Mouse (Mus musculus): Measurements from ENCODE around the gene Olfr1097. TPM values are rescaled to one million over a fixed set of nuclear protein-coding genes. Genes with fewer than 3 reads are reported as not detected.

Olfr1097 gene
- not detected in 3 replicates for total RNA-seq (2017)

GRCm38 (mm10) chr2:86892116-86892515 lies at the start of gene Olfr1097:
TSS of gene Olfr1097 (minus strand) at chr2:86892216.
- no peak for ATAC-seq (replicated peaks; ENCODE audit: insufficient number of reproducible peaks, low FRiP score, low TSS enrichment, poor library complexity, severe bottlenecking)

- ATAC-seq (replicated peaks; ENCODE audit: insufficient number of reproducible peaks, low FRiP score, low TSS enrichment, poor library complexity, severe bottlenecking), result no peak
Observed at GRCm38 (mm10) chr2:86926557-86926956, 34.5 kb upstream of the Olfr1097 start.

- no peak for ATAC-seq (replicated peaks; ENCODE audit: insufficient number of reproducible peaks, low FRiP score, low TSS enrichment, poor library complexity, severe bottlenecking)
Observed at GRCm38 (mm10) chr2:86924445-86924844, 32.4 kb upstream of the Olfr1097 start, which contains the start of gene Olfr1098. TSS of gene Olfr1098 (minus strand) at chr2:86924545.

DNA sequence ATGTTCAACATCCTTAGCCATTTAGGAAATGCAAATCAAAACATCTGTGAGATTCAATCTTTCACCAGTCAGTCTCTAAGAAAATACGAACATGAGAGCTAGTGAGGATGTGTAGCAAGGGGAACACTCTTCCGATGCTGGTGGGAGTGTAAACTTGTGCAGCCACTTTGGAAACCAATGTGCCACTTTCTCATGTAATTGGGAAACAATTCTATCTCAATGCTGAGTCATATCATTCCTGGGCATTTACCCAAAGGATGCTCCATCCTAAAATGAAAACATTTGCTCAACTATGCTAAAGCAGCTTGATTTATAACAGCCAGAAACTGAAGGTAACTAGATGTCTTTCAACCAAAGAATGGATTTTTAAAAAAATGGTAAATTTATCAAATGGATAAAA lies 13.6 kb upstream of the Olfr1097 start:
- ATAC-seq (replicated peaks; ENCODE audit: insufficient number of reproducible peaks, low FRiP score, low TSS enrichment, poor library complexity, severe bottlenecking), result no peak

- no peak for ATAC-seq (replicated peaks; ENCODE audit: insufficient number of reproducible peaks, low FRiP score, low TSS enrichment, poor library complexity, severe bottlenecking)
Observed at GRCm38 (mm10) chr2:86874702-86875101, 17.3 kb downstream of the Olfr1097 start, which contains the start of gene Gm13723. TSS of gene Gm13723 (minus strand) at chr2:86874802.

GRCm38 (mm10) chr2:86851596-86851995 lies 40.4 kb downstream of the Olfr1097 start, which contains the start of gene Olfr1095:
TSS of gene Olfr1095 (minus strand) at chr2:86851696.
- no peak for ATAC-seq (replicated peaks; ENCODE audit: insufficient number of reproducible peaks, low FRiP score, low TSS enrichment, poor library complexity, severe bottlenecking)

Other genes starting within 250 kb of the Olfr1097 start
- gene Olfr1085, start 230.2 kb downstream of the Olfr1097 start, total RNA-seq (2017), result not detected in 3 replicates
- gene Olfr1086, start 212.1 kb downstream of the Olfr1097 start, total RNA-seq (2017), result not detected in 3 replicates
- not detected in 3 replicates for gene Olfr1087, start 193.8 kb downstream of the Olfr1097 start, total RNA-seq (2017)
- gene Olfr1089, start 158.5 kb downstream of the Olfr1097 start, total RNA-seq (2017), result not detected in 3 replicates
- gene Olfr1090, start 133.2 kb downstream of the Olfr1097 start, total RNA-seq (2017), result not detected in 3 replicates
- gene Olfr1093, start 109.7 kb downstream of the Olfr1097 start, total RNA-seq (2017), result not detected in 3 replicates
- not detected in 3 replicates for gene Olfr141, start 82.2 kb downstream of the Olfr1097 start, total RNA-seq (2017)
- not detected in 3 replicates for gene Olfr1094, start 67.6 kb downstream of the Olfr1097 start, total RNA-seq (2017)
- gene Olfr1095, start 40.5 kb downstream of the Olfr1097 start, total RNA-seq (2017), result not detected in 3 replicates
- gene Gm13723, start 17.4 kb downstream of the Olfr1097 start, total RNA-seq (2017), result not detected in 3 replicates
- not detected in 3 replicates for gene Olfr1098, start 32.3 kb upstream of the Olfr1097 start, total RNA-seq (2017)
- not detected in 3 replicates for gene Olfr1099, start 68.5 kb upstream of the Olfr1097 start, total RNA-seq (2017)
- not detected in 3 replicates for gene Olfr1100, start 87.7 kb upstream of the Olfr1097 start, total RNA-seq (2017)
- gene Olfr1101, start 99.0 kb upstream of the Olfr1097 start, total RNA-seq (2017), result not detected in 3 replicates
- gene Olfr1102, start 106.2 kb upstream of the Olfr1097 start, total RNA-seq (2017), result not detected in 3 replicates
- not detected in 3 replicates for gene Olfr1104, start 134.9 kb upstream of the Olfr1097 start, total RNA-seq (2017)
- gene Olfr1105, start 144.3 kb upstream of the Olfr1097 start, total RNA-seq (2017), result not detected in 3 replicates
- gene Olfr1106, start 160.1 kb upstream of the Olfr1097 start, total RNA-seq (2017), result not detected in 3 replicates
- not detected in 3 replicates for gene Olfr1107, start 183.6 kb upstream of the Olfr1097 start, total RNA-seq (2017)
- not detected in 3 replicates for gene Olfr1109, start 203.8 kb upstream of the Olfr1097 start, total RNA-seq (2017)
- gene Olfr259, start 222.4 kb upstream of the Olfr1097 start, total RNA-seq (2017), result not detected in 3 replicates
- gene Olfr1110, start 248.1 kb upstream of the Olfr1097 start, total RNA-seq (2017), result not detected in 3 replicates

All from monocyte, adult 5-6 weeks (primary cell).